Mouse (Mus musculus): ENCODE measurements around the gene Hnrnpa2b1. TPM values are rescaled to one million over a fixed set of nuclear protein-coding genes. Genes with fewer than 3 reads are reported as not detected.

Gene Hnrnpa2b1
- total RNA-seq, 1 experiment = 609 TPM

GRCm38 (mm10) chr6:51456198-51456597 is 13.5 kb downstream of the Hnrnpa2b1 start:
- in situ Hi-C loops (cut with MboI; ENCODE audit: low sequenced_read_pairs in 2 of 2, unreplicated experiment in 2 of 2) = no loop called here
- no peak for DNase-seq (ENCODE audit: low read depth, low spot score)
- H3K4me1 ChIP-seq (ENCODE audit: control insufficient read depth in 2 of 2, insufficient read depth in 2 of 2, low read length in 2 of 2, poor library complexity in 1 of 2) = no peaks in the 10 kb centered on the region
- H3K27ac ChIP-seq (ENCODE audit: insufficient read depth, low read depth, low read length, poor library complexity, severe bottlenecking) = no peak overlapping the region
- no peak for TF ChIP-seq ZNF384 (IDR thresholded peaks at IDR 0.05; ENCODE audit: low read depth, low read length)
- no peak for TF ChIP-seq HCFC1 (IDR thresholded peaks at IDR 0.05; ENCODE audit: borderline replicate concordance, insufficient read depth, low read length)
- no peak for TF ChIP-seq ZC3H11A (IDR thresholded peaks at IDR 0.05; ENCODE audit: borderline replicate concordance, low read depth, low read length)
- no peak for TF ChIP-seq MAFK (IDR thresholded peaks at IDR 0.05; ENCODE audit: insufficient read depth, low read depth, low read length)
- no peak for TF ChIP-seq CHD2 (IDR thresholded peaks at IDR 0.05; ENCODE audit: low read depth, low read length)
- H3K9me3 ChIP-seq (ENCODE audit: control insufficient read depth, insufficient read depth, low read depth, low read length) = no peaks in the 10 kb centered on the region
- peaks cover 3% of the 10 kb centered on the region; the same call in 1 of the 2 replicates for H3K36me3 ChIP-seq (ENCODE audit: control insufficient read depth, insufficient read depth, low read length, poor library complexity, severe bottlenecking)
- H3K9ac ChIP-seq (ENCODE audit: insufficient read depth, low read depth, low read length, poor library complexity, severe bottlenecking) = no peak overlapping the region
- no peak overlapping the region for H3K4me3 ChIP-seq (ENCODE audit: insufficient read depth in 1 of 2, low read depth in 1 of 2, low read length in 2 of 2, poor library complexity in 1 of 2, severe bottlenecking in 1 of 2)

- Histone ChIP-seq H3K9me3 (ENCODE audit: control insufficient read depth, insufficient read depth, low read depth, low read length) (no peaks in the 10 kb centered on the region), H3K27ac (ENCODE audit: insufficient read depth, low read depth, low read length, poor library complexity, severe bottlenecking) (no peak overlapping the region), H3K4me1 (ENCODE audit: control insufficient read depth in 2 of 2, insufficient read depth in 2 of 2, low read length in 2 of 2, poor library complexity in 1 of 2) (no peaks in the 10 kb centered on the region), H3K9ac (ENCODE audit: insufficient read depth, low read depth, low read length, poor library complexity, severe bottlenecking) (no peak overlapping the region), H3K4me3 (ENCODE audit: insufficient read depth in 1 of 2, low read depth in 1 of 2, low read length in 2 of 2, poor library complexity in 1 of 2, severe bottlenecking in 1 of 2) (no peak overlapping the region), H3K36me3 (ENCODE audit: control insufficient read depth, insufficient read depth, low read length, poor library complexity, severe bottlenecking) (no peaks in the 10 kb centered on the region; the same call in 1 of the 2 replicates)
- TF ChIP-seq HCFC1 (IDR thresholded peaks at IDR 0.05; ENCODE audit: borderline replicate concordance, insufficient read depth, low read length) (no peak), MAFK (IDR thresholded peaks at IDR 0.05; ENCODE audit: insufficient read depth, low read depth, low read length) (no peak), CHD2 (IDR thresholded peaks at IDR 0.05; ENCODE audit: low read depth, low read length) (no peak), ZNF384 (IDR thresholded peaks at IDR 0.05; ENCODE audit: low read depth, low read length) (no peak), ZC3H11A (IDR thresholded peaks at IDR 0.05; ENCODE audit: borderline replicate concordance, low read depth, low read length) (no peak)
- no peak for DNase-seq (ENCODE audit: low read depth, low spot score)
- in situ Hi-C loops (cut with MboI; ENCODE audit: low sequenced_read_pairs in 2 of 2, unreplicated experiment in 2 of 2) = no loop called here
These were observed 14.7 kb downstream of the Hnrnpa2b1 start for GRCm38 (mm10) chr6:51454949-51455348.

DNA sequence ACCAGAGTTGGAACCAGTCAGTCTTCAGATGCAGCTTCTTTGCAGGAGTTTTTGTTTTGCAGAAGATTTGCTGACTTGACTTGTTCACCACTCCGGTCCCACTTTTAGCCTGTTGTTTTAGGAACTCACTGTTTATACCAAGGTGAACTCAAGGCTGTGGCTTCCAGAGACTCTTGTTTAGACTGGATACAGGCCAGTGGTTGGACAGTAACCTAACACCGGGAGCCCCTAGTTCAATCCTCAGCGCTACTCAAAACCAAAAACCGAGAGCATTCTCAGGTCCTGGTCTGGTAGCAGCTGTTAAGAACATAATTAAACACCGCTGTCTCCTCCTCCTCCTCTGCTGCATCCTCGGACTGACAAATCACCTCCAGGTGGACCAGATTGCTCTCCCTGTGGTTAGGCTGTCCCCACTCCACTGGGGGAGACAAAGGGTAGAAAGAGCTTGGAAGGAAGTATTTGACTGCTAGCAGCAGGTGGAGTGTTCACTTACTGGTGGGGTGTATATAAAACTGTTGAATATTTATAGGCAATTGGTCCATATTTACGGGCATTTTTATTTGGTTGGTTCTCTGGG is 16.7 kb downstream of the Hnrnpa2b1 start:
- no peak overlapping the region for H3K27ac ChIP-seq (ENCODE audit: insufficient read depth, low read depth, low read length, poor library complexity, severe bottlenecking)
- H3K36me3 ChIP-seq (ENCODE audit: control insufficient read depth, insufficient read depth, low read length, poor library complexity, severe bottlenecking) = no peaks in the 10 kb centered on the region
- H3K4me3 ChIP-seq (ENCODE audit: insufficient read depth in 1 of 2, low read depth in 1 of 2, low read length in 2 of 2, poor library complexity in 1 of 2, severe bottlenecking in 1 of 2) = no peak overlapping the region
- H3K9ac ChIP-seq (ENCODE audit: insufficient read depth, low read depth, low read length, poor library complexity, severe bottlenecking) = no peak overlapping the region
- in situ Hi-C loops (cut with MboI; ENCODE audit: low sequenced_read_pairs in 2 of 2, unreplicated experiment in 2 of 2) = no loop called here
- TF ChIP-seq HCFC1 (IDR thresholded peaks at IDR 0.05; ENCODE audit: borderline replicate concordance, insufficient read depth, low read length) = no peak
- no peak for TF ChIP-seq MAFK (IDR thresholded peaks at IDR 0.05; ENCODE audit: insufficient read depth, low read depth, low read length)
- no peak for TF ChIP-seq ZC3H11A (IDR thresholded peaks at IDR 0.05; ENCODE audit: borderline replicate concordance, low read depth, low read length)
- TF ChIP-seq CHD2 (IDR thresholded peaks at IDR 0.05; ENCODE audit: low read depth, low read length) = no peak
- no peak for TF ChIP-seq ZNF384 (IDR thresholded peaks at IDR 0.05; ENCODE audit: low read depth, low read length)
- DNase-seq (ENCODE audit: low read depth, low spot score) = no peak
- no peaks in the 10 kb centered on the region for H3K4me1 ChIP-seq (ENCODE audit: control insufficient read depth in 2 of 2, insufficient read depth in 2 of 2, low read length in 2 of 2, poor library complexity in 1 of 2)
- no peaks in the 10 kb centered on the region for H3K9me3 ChIP-seq (ENCODE audit: control insufficient read depth, insufficient read depth, low read depth, low read length)

DNA sequence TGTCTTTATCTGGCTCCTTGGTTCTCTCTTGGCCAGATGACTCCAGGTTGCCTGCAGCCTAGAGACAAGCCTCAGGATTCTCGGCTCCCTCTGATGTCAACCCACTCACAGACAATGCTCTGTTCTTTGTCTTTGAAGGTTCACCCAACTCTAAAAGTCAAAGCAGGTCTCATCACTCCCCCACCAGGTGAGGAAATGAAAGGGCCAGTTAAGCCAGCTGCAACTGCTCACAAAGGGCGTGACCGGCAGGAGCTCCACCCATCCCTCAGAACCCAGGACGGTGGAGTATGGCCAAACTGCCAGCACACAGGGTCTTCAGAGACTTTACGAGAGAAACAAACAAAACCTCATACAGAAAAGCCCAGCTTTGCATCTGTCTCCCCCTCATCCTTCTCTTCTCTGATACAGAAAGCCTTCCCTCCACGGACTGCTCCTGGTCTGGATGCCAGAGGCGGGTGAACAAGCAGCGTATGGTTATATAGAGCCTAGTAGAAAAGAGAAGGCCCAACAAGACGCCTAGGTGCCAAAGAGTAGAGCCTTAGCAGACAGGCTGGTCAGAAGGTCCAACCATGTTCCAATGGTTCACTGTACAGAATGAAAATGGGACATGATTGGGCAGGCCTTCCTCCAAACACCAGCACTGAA is 27.4 kb downstream of the Hnrnpa2b1 start:
- H3K9me3 ChIP-seq (ENCODE audit: control insufficient read depth, insufficient read depth, low read depth, low read length) = no peaks in the 10 kb centered on the region
- in situ Hi-C loops (cut with MboI; ENCODE audit: low sequenced_read_pairs in 2 of 2, unreplicated experiment in 2 of 2) = no loop called here

More for the DNA sequence above, 27.4 kb downstream of the Hnrnpa2b1 start:
- peak; percentile 69 for DNase-seq (ENCODE audit: low read depth, low spot score)
- Histone ChIP-seq H3K4me1 (ENCODE audit: control insufficient read depth in 2 of 2, insufficient read depth in 2 of 2, low read length in 2 of 2, poor library complexity in 1 of 2) (0 out of 4 replicates have a peak, but pooled peaks cover 2% of the 10 kb centered on the region in 2 experiments), H3K27ac (ENCODE audit: insufficient read depth, low read depth, low read length, poor library complexity, severe bottlenecking) (no peak overlapping the region), H3K9ac (ENCODE audit: insufficient read depth, low read depth, low read length, poor library complexity, severe bottlenecking) (no peak overlapping the region), H3K36me3 (ENCODE audit: control insufficient read depth, insufficient read depth, low read length, poor library complexity, severe bottlenecking) (no peaks in the 10 kb centered on the region), H3K4me3 (ENCODE audit: insufficient read depth in 1 of 2, low read depth in 1 of 2, low read length in 2 of 2, poor library complexity in 1 of 2, severe bottlenecking in 1 of 2) (no peak overlapping the region)
- TF ChIP-seq HCFC1 (IDR thresholded peaks at IDR 0.05; ENCODE audit: borderline replicate concordance, insufficient read depth, low read length) (no peak), ZC3H11A (IDR thresholded peaks at IDR 0.05; ENCODE audit: borderline replicate concordance, low read depth, low read length) (no peak), CHD2 (IDR thresholded peaks at IDR 0.05; ENCODE audit: low read depth, low read length) (no peak)

Data from ES-E14 (cell line).